Mouse (Mus musculus): ENCODE results near the gene Pard3.

DNA sequence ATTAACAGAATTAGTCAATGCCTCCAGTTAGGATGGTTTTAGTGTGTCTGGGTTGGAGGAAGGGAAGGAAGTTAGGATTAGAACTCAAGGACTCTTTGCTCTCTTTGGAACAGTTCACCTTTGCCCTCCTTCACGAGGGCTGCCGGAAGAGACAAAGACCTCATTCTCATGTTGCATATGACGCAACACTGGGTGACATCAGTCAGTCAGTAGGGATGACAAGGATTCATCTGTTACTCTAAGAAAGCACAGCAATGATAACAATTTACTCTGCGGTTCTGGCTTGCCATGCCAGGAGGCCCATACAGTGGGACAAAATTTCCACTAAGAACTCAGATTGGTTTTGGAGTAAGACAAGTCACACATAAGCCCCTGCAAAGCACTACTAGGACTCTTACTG, 187.1 kb downstream of the Pard3 start:
- TF ChIP-seq POLR2A (IDR thresholded peaks at IDR 0.05; ENCODE audit: extremely low read depth, insufficient read depth, low read length), result no peak
- TF ChIP-seq CTCF (IDR thresholded peaks at IDR 0.05; ENCODE audit: extremely low read depth, insufficient read depth, low read length), result no peak
